Mouse (Mus musculus) embryonic facial prominence, embryonic 11.5 days (tissue): ENCODE measurements at regions not wholly inside any gene's neighbourhood (a gene's known extent, or its start where the extent isn't known, plus 50 kb on each side); places are given as distances from the start of the nearest gene placed in this dataset.

Experiments
- ATAC-seq: fragments of 200-750 bp; cut with Nextera tagmentation; replicated peaks from 2 replicates; pipeline ENCODE4 v1.8.0; 2017; ENCODE audit warnings: low read depth; ENCODE audit not compliant: insufficient number of reproducible peaks, low FRiP score, low TSS enrichment
- DNase-seq: peaks from one replicate; pipeline ENCODE4 v3.0.0-alpha.2; 2015; ENCODE audit warnings: low spot score
- H3K27ac ChIP-seq: fragments of 300-500 bp; sonication (generic); replicated peaks from 2 replicates; pipeline ENCODE4 v1.5.1; 2014; ENCODE audit warnings: mild to moderate bottlenecking, low read depth, low read length, control low read depth
- H3K27me3 ChIP-seq: fragments of 300-500 bp; sonication (generic); 2 replicates; pipeline ENCODE4 v1.6.1; 2014; ENCODE audit warnings: mild to moderate bottlenecking, low read length, moderate library complexity, mixed read lengths; ENCODE audit not compliant: control insufficient read depth, insufficient read depth
- H3K36me3 ChIP-seq: fragments of 300-500 bp; sonication (generic); replicated peaks from 2 replicates; pipeline ENCODE4 v1.6.1; 2014; ENCODE audit warnings: low read depth, mild to moderate bottlenecking, low read length, moderate library complexity, mixed read lengths; ENCODE audit not compliant: control insufficient read depth, insufficient read depth
- H3K4me1 ChIP-seq: fragments of 300-500 bp; sonication (generic); 2 replicates; pipeline ENCODE4 v1.6.1; 2014; ENCODE audit warnings: low read length, mixed read lengths; ENCODE audit not compliant: control insufficient read depth, insufficient read depth
- H3K4me2 ChIP-seq: fragments of 300-500 bp; sonication (generic); 2 replicates; pipeline ENCODE4 v1.6.1; 2014; ENCODE audit warnings: low read depth, mild to moderate bottlenecking, control low read depth, low read length, moderate library complexity
- H3K4me3 ChIP-seq: fragments of 300-500 bp; sonication (generic); 2 replicates; pipeline ENCODE4 v1.5.1; 2014; ENCODE audit warnings: low read depth, low read length, control low read depth
- H3K9ac ChIP-seq: fragments of 300-500 bp; sonication (generic); replicated peaks from 2 replicates; pipeline ENCODE4 v1.6.1; 2014; ENCODE audit warnings: mild to moderate bottlenecking, control low read depth, low read length
- H3K9me3 ChIP-seq: fragments of 300-500 bp; sonication (generic); replicated peaks from 2 replicates; pipeline ENCODE4 v1.6.1; 2016; ENCODE audit warnings: mild to moderate bottlenecking, low read length, inconsistent platforms, mixed read lengths; ENCODE audit not compliant: control insufficient read depth
- WGBS: fragments of 180-500 bp; shearing (Covaris S2); extraction: QIAGEN DNeasy Blood & Tissue Kit; methylation state at CpG from one replicate; pipeline ENCODE4 v1.1.7; 2014; 5-methylcytosine and 5-hydroxymethylcytosine counted together

DNA sequence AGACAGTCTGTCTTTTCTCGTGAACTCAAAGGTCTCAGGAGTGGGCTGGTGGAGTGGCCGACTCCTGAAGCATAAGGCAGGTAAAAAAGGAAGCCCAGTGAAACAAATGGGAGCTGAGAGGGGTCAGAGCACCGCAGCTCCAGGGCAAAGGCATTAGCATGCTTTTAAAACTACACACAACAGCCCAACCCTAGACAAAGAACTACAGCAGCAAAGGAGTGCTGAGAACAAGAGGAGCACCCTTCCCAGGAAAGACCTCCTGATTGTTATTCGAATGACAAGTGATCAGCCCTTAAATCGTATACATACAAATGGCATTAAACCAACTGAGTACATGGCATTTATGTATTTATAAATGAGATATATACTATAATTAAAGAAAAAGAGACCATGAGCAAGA is 149.3 kb downstream of the Arl4a start:
- WGBS: 54% methylated on average over 5 of the region's 5 CpGs
- no peaks in the 10 kb centered on the region for H3K27me3 ChIP-seq
- H3K9ac ChIP-seq: no peak overlapping the region
- H3K9me3 ChIP-seq: no peaks in the 10 kb centered on the region
- H3K36me3 ChIP-seq: no peaks in the 10 kb centered on the region
- no peak overlapping the region for H3K4me2 ChIP-seq
- no peak overlapping the region for H3K27ac ChIP-seq
- ATAC-seq (no peak), DNase-seq (no peak)
- no peak overlapping the region for H3K4me3 ChIP-seq
- no peaks in the 10 kb centered on the region for H3K4me1 ChIP-seq

DNA sequence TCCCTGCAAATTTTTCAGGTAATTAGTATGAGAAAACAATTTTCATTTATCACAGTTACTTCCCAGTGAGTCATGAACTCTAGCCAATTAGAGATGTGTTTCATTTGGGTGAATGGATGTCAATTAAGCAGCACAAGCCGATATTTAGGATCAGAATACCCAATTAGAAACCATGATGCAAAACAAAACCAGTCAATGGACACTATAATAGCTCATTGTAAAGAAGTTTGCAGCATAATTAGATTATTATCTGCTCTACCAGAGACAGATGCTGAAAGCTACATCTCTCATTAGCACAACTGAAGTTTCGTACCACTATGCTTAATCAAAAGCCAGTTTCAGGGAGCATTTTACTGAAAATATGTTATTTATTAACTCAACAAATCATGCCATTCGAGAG is 152.5 kb downstream of the Arl4a start:
- no peak overlapping the region for H3K4me3 ChIP-seq
- H3K9me3 ChIP-seq: no peaks in the 10 kb centered on the region
- H3K27me3 ChIP-seq: no peaks in the 10 kb centered on the region
- no peak overlapping the region for H3K27ac ChIP-seq
- no peak overlapping the region for H3K4me2 ChIP-seq
- WGBS: 56% methylated on average over 3 of the region's 3 CpGs
- no peak overlapping the region for H3K9ac ChIP-seq
- DNase-seq: no peak
- ATAC-seq: no peak
- H3K4me1 ChIP-seq: no peaks in the 10 kb centered on the region
- no peaks in the 10 kb centered on the region for H3K36me3 ChIP-seq

DNA sequence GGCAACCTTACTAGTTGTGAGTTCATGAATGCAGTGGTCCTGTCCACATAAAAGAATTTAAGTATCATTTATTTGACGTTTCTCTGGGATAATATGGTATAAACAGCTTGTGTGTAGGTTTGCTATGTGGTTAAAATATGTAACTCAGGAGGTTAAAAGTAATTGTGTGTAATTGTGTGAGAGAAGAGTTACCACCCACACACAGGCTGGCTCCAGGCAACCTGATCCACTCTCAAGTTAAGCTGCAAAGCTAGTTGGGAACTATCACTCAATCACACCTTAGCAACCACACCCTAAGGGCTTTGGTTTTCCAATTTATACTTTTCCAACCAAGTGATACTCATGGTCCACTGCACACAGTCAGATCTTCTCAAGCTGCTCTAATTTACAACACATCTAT is 157.5 kb downstream of the Arl4a start:
- 81% methylated on average over 1 of the region's 1 CpGs for whole genome bisulfite sequencing
- no peak for ATAC-seq

DNA sequence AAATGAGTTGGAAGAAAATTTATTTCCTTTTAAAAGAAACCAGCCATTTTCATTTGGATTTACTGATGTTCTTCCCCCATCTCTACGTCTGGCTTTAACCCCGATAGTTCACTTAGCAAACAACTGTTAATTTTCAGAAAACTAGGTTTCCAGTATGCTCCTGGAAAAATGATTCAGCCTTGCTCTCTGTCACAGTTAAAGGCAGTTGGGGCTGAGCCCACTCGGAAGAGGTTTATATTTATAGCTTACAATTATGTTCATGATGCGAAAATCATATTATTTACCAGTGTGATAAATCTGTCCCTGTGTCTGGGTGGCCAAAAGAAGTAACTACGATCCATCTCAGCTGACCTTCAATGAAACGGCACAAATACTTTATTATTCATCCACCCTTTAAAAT is 163.9 kb downstream of the Arl4a start:
- no peak for ATAC-seq
- H3K4me1 ChIP-seq: no peaks in the 10 kb centered on the region
- no peak overlapping the region for H3K27ac ChIP-seq
- WGBS: 91% methylated on average over 6 of the region's 6 CpGs
- H3K4me3 ChIP-seq: no peak overlapping the region
- H3K36me3 ChIP-seq: no peaks in the 10 kb centered on the region
- no peaks in the 10 kb centered on the region for H3K9me3 ChIP-seq
- H3K9ac ChIP-seq: no peak overlapping the region
- DNase-seq: no peak
- H3K4me2 ChIP-seq: no peak overlapping the region
- no peaks in the 10 kb centered on the region for H3K27me3 ChIP-seq

More for the DNA sequence above, 157.5 kb downstream of the Arl4a start:
- Histone ChIP-seq H3K9me3 (no peaks in the 10 kb centered on the region), H3K4me2 (no peak overlapping the region), H3K9ac (no peak overlapping the region), H3K4me3 (no peak overlapping the region), H3K27ac (no peak overlapping the region), H3K36me3 (no peaks in the 10 kb centered on the region), H3K27me3 (no peaks in the 10 kb centered on the region), H3K4me1 (no peaks in the 10 kb centered on the region)
- DNase-seq: no peak

DNA sequence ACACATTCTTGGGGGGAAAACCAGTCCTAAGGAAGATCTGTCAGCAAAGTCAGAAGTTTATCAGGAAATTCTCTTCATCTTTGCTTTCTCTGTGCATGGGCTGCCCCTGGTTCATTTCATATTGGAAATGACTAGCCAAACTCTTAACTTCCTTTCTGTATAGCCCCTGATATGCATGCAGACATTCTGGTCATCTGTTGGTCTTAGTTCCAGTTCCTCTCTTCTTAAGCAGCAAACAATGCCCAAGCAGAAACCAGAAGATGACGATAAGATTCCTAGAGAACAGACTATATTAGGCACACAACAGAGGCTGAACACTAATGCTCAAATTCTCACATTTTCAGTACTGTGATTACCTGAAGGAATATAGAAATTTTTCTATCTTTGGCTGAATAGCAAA is 176.0 kb downstream of the Arl4a start:
- no peak overlapping the region for H3K27ac ChIP-seq
- WGBS: 73% methylated on average over 1 of the region's 1 CpGs
- H3K27me3 ChIP-seq: no peaks in the 10 kb centered on the region
- no peak overlapping the region for H3K4me3 ChIP-seq
- no peak overlapping the region for H3K4me2 ChIP-seq
- H3K9me3 ChIP-seq: no peaks in the 10 kb centered on the region
- no peak overlapping the region for H3K9ac ChIP-seq
- ATAC-seq (no peak), DNase-seq (no peak)
- H3K36me3 ChIP-seq: no peaks in the 10 kb centered on the region
- H3K4me1 ChIP-seq: no peaks in the 10 kb centered on the region

DNA sequence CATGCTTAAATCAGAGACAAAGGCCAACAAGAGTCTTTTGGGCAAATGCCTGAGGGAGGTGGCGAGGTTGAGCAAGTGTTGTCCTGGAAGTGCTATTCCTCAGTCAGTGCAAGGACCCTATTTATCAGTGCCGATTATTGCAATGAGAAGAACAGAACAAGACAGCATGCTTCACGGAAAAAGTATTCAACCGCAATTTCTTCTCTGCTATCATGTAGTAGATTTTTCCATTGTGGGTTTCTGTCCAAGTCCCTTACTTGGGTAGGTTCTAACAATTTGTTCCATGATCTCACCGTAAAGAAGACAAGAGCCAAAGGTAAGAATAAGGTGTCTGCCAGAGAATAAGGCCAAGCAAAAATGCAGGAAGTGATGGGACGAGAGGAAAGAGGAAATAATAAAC is 186.2 kb downstream of the Arl4a start:
- Histone ChIP-seq H3K4me2 (no peak overlapping the region), H3K27ac (no peak overlapping the region), H3K9ac (no peak overlapping the region), H3K36me3 (no peaks in the 10 kb centered on the region), H3K4me1 (no peaks in the 10 kb centered on the region), H3K4me3 (no peak overlapping the region), H3K9me3 (no peaks in the 10 kb centered on the region), H3K27me3 (no peaks in the 10 kb centered on the region)
- no peak for ATAC-seq
- WGBS: 83% methylated on average over 6 of the region's 6 CpGs
- DNase-seq: no peak

DNA sequence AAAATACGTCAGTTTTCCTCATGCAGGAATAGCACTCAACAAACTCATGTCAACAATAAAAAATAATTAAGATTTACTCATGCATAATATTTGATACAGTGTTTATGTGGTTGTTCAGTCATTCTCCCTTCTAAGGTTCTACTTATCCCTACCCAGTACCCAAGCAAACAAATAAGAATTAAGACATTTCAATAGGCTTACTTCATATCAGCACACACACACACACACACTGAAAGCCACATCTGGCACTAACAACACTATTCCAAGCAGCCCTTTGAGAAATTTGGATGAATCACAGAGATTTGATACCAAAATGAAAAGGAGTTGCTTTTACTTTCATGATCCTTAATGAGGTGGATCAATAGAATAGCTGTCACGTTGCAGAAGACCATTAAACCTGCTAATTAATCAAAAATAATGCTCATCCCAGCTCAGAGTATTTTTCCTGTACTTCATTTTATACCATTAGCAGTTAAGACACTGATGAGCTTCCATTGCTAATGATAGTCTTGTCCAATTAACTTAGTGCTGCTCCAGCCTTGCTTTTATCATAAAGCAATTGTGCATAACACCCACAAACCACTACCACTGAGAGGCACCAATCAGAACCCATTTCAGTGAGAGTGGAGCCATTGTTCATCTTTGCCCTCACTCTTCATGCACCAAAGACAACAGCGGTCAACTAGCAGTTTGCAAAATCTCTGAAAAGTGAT is 188.3 kb downstream of the Arl4a start:
- ATAC-seq: no peak

DNA sequence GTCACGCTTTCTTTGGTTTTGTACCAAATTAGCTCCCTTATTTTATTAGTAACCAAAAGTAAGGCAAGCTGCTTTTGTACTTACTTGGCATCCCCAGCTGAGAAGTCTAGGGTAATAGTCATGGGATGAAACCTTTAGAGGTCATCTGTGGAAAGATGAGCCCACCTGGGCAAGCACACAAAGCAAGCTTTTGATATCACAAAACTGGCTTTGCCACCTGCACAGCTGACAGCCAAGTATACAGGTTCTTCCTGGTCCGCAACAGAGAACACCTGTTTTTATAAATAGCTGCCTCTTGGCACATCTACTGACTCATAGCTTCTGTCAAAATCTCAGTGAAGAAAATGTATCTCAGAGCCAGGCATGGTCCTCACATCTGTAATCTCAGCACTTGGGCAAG is 197.2 kb downstream of the Arl4a start:
- Histone ChIP-seq H3K4me2 (no peak overlapping the region), H3K36me3 (no peaks in the 10 kb centered on the region), H3K4me1 (no peaks in the 10 kb centered on the region), H3K4me3 (no peak overlapping the region), H3K9ac (no peak overlapping the region), H3K9me3 (no peaks in the 10 kb centered on the region), H3K27me3 (no peaks in the 10 kb centered on the region), H3K27ac (no peak overlapping the region)
- ATAC-seq: no peak
- DNase-seq: no peak
- WGBS: 95% methylated on average over 2 of the region's 2 CpGs

More for the DNA sequence above, 188.3 kb downstream of the Arl4a start:
- H3K4me3 ChIP-seq: no peak overlapping the region
- 86% methylated on average over 3 of the region's 3 CpGs for WGBS
- H3K27me3 ChIP-seq: no peaks in the 10 kb centered on the region
- no peaks in the 10 kb centered on the region for H3K4me1 ChIP-seq
- DNase-seq: no peak
- no peak overlapping the region for H3K9ac ChIP-seq
- no peak overlapping the region for H3K27ac ChIP-seq
- H3K9me3 ChIP-seq: no peaks in the 10 kb centered on the region
- H3K4me2 ChIP-seq: no peak overlapping the region
- H3K36me3 ChIP-seq: no peaks in the 10 kb centered on the region
